Mouse (Mus musculus): ENCODE measurements at regions not wholly inside any gene's neighbourhood (a gene's known extent, or its start where the extent isn't known, plus 50 kb on each side); places are given as distances from the start of the nearest gene placed in this dataset.

DNA sequence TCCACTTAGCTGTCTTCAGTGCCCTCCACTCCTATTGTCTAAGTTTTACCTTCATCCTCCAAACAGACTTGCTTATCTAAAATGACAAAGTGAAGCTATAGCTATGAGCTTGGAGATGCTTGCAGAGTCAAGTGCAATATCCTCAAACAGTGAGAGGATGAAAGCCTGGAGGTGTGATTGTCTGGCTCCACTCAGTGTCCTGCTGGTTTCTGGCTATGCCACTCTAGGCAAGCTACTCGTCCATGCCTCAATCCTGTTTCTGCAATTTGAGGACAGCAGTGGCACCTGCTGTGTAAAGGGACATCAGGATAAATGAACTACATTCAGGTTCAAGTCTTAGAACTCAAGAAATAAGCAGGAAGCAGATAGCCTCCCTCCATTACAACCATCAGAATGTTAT, 966.1 kb downstream of the Slc4a3 start:
- TF ChIP-seq POLR2A (IDR thresholded peaks at IDR 0.05; ENCODE audit: low read depth, low read length): no peak
- no peak for TF ChIP-seq CTCF (IDR thresholded peaks at IDR 0.05; ENCODE audit: extremely low read depth, insufficient read depth, insufficient read length, insufficient replicate concordance)
- Histone ChIP-seq H3K27ac (ENCODE audit: insufficient read depth, low read length) (no peak overlapping the region), H3K4me3 (ENCODE audit: extremely low read depth, insufficient read depth, insufficient read length) (no peak overlapping the region), H3K27me3 (ENCODE audit: control insufficient read depth, insufficient read depth, low read length) (no peaks in the 10 kb centered on the region), H3K4me1 (ENCODE audit: control insufficient read depth, insufficient read depth, insufficient read length) (no peaks in the 10 kb centered on the region), H3K36me3 (ENCODE audit: control insufficient read depth, insufficient read depth, low read length) (no peaks in the 10 kb centered on the region)
- no peak for DNase-seq (ENCODE audit: low read depth in 1 of 2, low spot score in 2 of 2)
- WGBS: 82% methylated on average over 1 of the region's 1 CpGs

GRCm38 (mm10) chr1:76513490-76513889, 967.4 kb downstream of the Slc4a3 start:
- WGBS: 86% methylated on average over 2 of the region's 2 CpGs
- DNase-seq (ENCODE audit: low read depth in 1 of 2, low spot score in 2 of 2): no peak
- TF ChIP-seq POLR2A (IDR thresholded peaks at IDR 0.05; ENCODE audit: low read depth, low read length): no peak
- no peak for TF ChIP-seq CTCF (IDR thresholded peaks at IDR 0.05; ENCODE audit: extremely low read depth, insufficient read depth, insufficient read length, insufficient replicate concordance)
- Histone ChIP-seq H3K27ac (ENCODE audit: insufficient read depth, low read length) (no peak overlapping the region), H3K4me3 (ENCODE audit: extremely low read depth, insufficient read depth, insufficient read length) (no peak overlapping the region), H3K36me3 (ENCODE audit: control insufficient read depth, insufficient read depth, low read length) (no peaks in the 10 kb centered on the region), H3K27me3 (ENCODE audit: control insufficient read depth, insufficient read depth, low read length) (no peaks in the 10 kb centered on the region), H3K4me1 (ENCODE audit: control insufficient read depth, insufficient read depth, insufficient read length) (no peaks in the 10 kb centered on the region)

GRCm38 (mm10) chr1:76529531-76529930, 983.5 kb downstream of the Slc4a3 start:
- H3K27me3 ChIP-seq (ENCODE audit: control insufficient read depth, insufficient read depth, low read length): no peaks in the 10 kb centered on the region
- H3K27ac ChIP-seq (ENCODE audit: insufficient read depth, low read length): no peak overlapping the region
- no peak overlapping the region for H3K4me3 ChIP-seq (ENCODE audit: extremely low read depth, insufficient read depth, insufficient read length)
- H3K4me1 ChIP-seq (ENCODE audit: control insufficient read depth, insufficient read depth, insufficient read length): no peaks in the 10 kb centered on the region
- no peaks in the 10 kb centered on the region for H3K36me3 ChIP-seq (ENCODE audit: control insufficient read depth, insufficient read depth, low read length)
- DNase-seq (ENCODE audit: low read depth in 1 of 2, low spot score in 2 of 2): no peak
- 77% methylated on average over 9 of the region's 9 CpGs for whole genome bisulfite sequencing
- no peak for TF ChIP-seq CTCF (IDR thresholded peaks at IDR 0.05; ENCODE audit: extremely low read depth, insufficient read depth, insufficient read length, insufficient replicate concordance)
- TF ChIP-seq POLR2A (IDR thresholded peaks at IDR 0.05; ENCODE audit: low read depth, low read length): no peak

DNA sequence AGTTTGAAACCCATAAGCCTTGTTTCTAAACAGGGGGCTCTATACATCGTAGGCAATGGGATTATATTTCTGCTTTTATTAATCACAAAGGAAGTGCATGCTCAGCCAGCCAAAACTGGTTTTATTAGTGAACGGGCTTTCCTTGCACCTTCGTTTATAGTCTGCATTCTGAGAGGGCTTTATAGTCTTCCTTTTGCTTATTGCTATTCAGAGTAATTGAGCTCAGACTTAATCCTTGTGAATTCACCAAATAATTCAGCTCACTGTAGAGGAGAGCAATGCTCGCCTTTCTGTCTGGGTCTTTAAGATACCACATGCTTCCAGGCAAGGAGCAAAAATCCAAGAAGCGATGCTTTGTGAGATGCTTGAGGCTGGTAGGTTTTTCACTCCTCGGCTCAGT, 984.3 kb downstream of the Slc4a3 start:
- Histone ChIP-seq H3K4me1 (ENCODE audit: control insufficient read depth, insufficient read depth, insufficient read length) (no peaks in the 10 kb centered on the region), H3K36me3 (ENCODE audit: control insufficient read depth, insufficient read depth, low read length) (no peaks in the 10 kb centered on the region), H3K27me3 (ENCODE audit: control insufficient read depth, insufficient read depth, low read length) (no peaks in the 10 kb centered on the region), H3K4me3 (ENCODE audit: extremely low read depth, insufficient read depth, insufficient read length) (no peak overlapping the region), H3K27ac (ENCODE audit: insufficient read depth, low read length) (no peak overlapping the region)
- TF ChIP-seq CTCF (IDR thresholded peaks at IDR 0.05; ENCODE audit: extremely low read depth, insufficient read depth, insufficient read length, insufficient replicate concordance): no peak
- no peak for TF ChIP-seq POLR2A (IDR thresholded peaks at IDR 0.05; ENCODE audit: low read depth, low read length)
- 89% methylated on average over 6 of the region's 6 CpGs for whole genome bisulfite sequencing
- DNase-seq (ENCODE audit: low read depth in 1 of 2, low spot score in 2 of 2): no peak

GRCm38 (mm10) chr1:76535522-76535956, 979.3 kb downstream of the Epha4 start:
- WGBS: 79% methylated on average over 4 of the region's 4 CpGs
- Histone ChIP-seq H3K4me3 (ENCODE audit: extremely low read depth, insufficient read depth, insufficient read length) (no peak overlapping the region), H3K4me1 (ENCODE audit: control insufficient read depth, insufficient read depth, insufficient read length) (no peaks in the 10 kb centered on the region), H3K27ac (ENCODE audit: insufficient read depth, low read length) (no peak overlapping the region), H3K36me3 (ENCODE audit: control insufficient read depth, insufficient read depth, low read length) (no peaks in the 10 kb centered on the region), H3K27me3 (ENCODE audit: control insufficient read depth, insufficient read depth, low read length) (no peaks in the 10 kb centered on the region)
- no peak for TF ChIP-seq POLR2A (IDR thresholded peaks at IDR 0.05; ENCODE audit: low read depth, low read length)
- TF ChIP-seq CTCF (IDR thresholded peaks at IDR 0.05; ENCODE audit: extremely low read depth, insufficient read depth, insufficient read length, insufficient replicate concordance): no peak
- DNase-seq (ENCODE audit: low read depth in 1 of 2, low spot score in 2 of 2): no peak

GRCm38 (mm10) chr1:76540529-76540928, 974.4 kb downstream of the Epha4 start:
- Histone ChIP-seq H3K36me3 (ENCODE audit: control insufficient read depth, insufficient read depth, low read length) (no peaks in the 10 kb centered on the region), H3K4me3 (ENCODE audit: extremely low read depth, insufficient read depth, insufficient read length) (no peak overlapping the region), H3K4me1 (ENCODE audit: control insufficient read depth, insufficient read depth, insufficient read length) (no peaks in the 10 kb centered on the region), H3K27me3 (ENCODE audit: control insufficient read depth, insufficient read depth, low read length) (no peaks in the 10 kb centered on the region), H3K27ac (ENCODE audit: insufficient read depth, low read length) (no peak overlapping the region)
- DNase-seq (ENCODE audit: low read depth in 1 of 2, low spot score in 2 of 2): no peak
- TF ChIP-seq POLR2A (IDR thresholded peaks at IDR 0.05; ENCODE audit: low read depth, low read length): no peak
- WGBS: 12% methylated on average over 3 of the region's 3 CpGs

- no peak overlapping the region for H3K4me3 ChIP-seq (ENCODE audit: extremely low read depth, insufficient read depth, insufficient read length)
Measured at GRCm38 (mm10) chr1:76550876-76551275, 964.0 kb downstream of the Epha4 start.

More at GRCm38 (mm10) chr1:76550876-76551275, 964.0 kb downstream of the Epha4 start:
- TF ChIP-seq POLR2A (IDR thresholded peaks at IDR 0.05; ENCODE audit: low read depth, low read length) (no peak), CTCF (IDR thresholded peaks at IDR 0.05; ENCODE audit: extremely low read depth, insufficient read depth, insufficient read length, insufficient replicate concordance) (no peak)
- Histone ChIP-seq H3K36me3 (ENCODE audit: control insufficient read depth, insufficient read depth, low read length) (no peaks in the 10 kb centered on the region), H3K27ac (ENCODE audit: insufficient read depth, low read length) (no peak overlapping the region), H3K4me1 (ENCODE audit: control insufficient read depth, insufficient read depth, insufficient read length) (no peaks in the 10 kb centered on the region), H3K27me3 (ENCODE audit: control insufficient read depth, insufficient read depth, low read length) (no peaks in the 10 kb centered on the region)
- 34% methylated on average over 5 of the region's 5 CpGs for WGBS
- DNase-seq (ENCODE audit: low read depth in 1 of 2, low spot score in 2 of 2): no peak

Data from spleen, adult 2 months (tissue).